Mouse (Mus musculus) MEL (cell line): ENCODE measurements around the gene C5ar2. TPM values are rescaled to one million over a fixed set of nuclear protein-coding genes. Genes with fewer than 3 reads are reported as not detected.

ENCODE experiments used
- DNase-seq: peaks from one replicate; pipeline ENCODE4 v3.0.0; 2011; ENCODE audit warnings: low read depth, low spot score
- H3K27ac ChIP-seq: 2 replicates; pipeline ENCODE4 v1.5.1; 2012; ENCODE audit warnings: low read depth, mild to moderate bottlenecking, control low read depth, low read length, moderate library complexity; ENCODE audit not compliant: control insufficient read depth
- H3K27me3 ChIP-seq, 2 experiments: fragments of 150-350 bp in 1 of 2; sonication (generic) in 1 of 2; 2 replicates each; pipeline ENCODE4 v1.6.1; 2012; ENCODE audit warnings: low read length in 2 of 2, mild to moderate bottlenecking in 2 of 2, improper control_type of control experiment in 1 of 2, moderate library complexity in 1 of 2; ENCODE audit not compliant: insufficient read depth in 2 of 2, control insufficient read depth in 1 of 2
- H3K36me3 ChIP-seq, 2 experiments: 2 replicates each; pipeline ENCODE4 v1.6.1; 2012 to 2014; ENCODE audit warnings: low read length in 2 of 2, improper control_type of control experiment in 1 of 2, inconsistent platforms in 1 of 2, mild to moderate bottlenecking in 1 of 2; ENCODE audit not compliant: insufficient read depth in 2 of 2, control insufficient read depth in 1 of 2
- H3K4me1 ChIP-seq, 2 experiments: fragments of 150-350 bp in 1 of 2; sonication (generic) in 1 of 2; 2 replicates each; pipeline ENCODE4 v1.6.1; 2012; ENCODE audit warnings: low read length in 2 of 2, improper control_type of control experiment in 1 of 2, mild to moderate bottlenecking in 1 of 2; ENCODE audit not compliant: insufficient read depth in 2 of 2, control insufficient read depth in 1 of 2
- H3K4me3 ChIP-seq, 2 experiments: fragments of 150-350 bp in 1 of 2; sonication (generic) in 1 of 2; 2 replicates each; pipeline ENCODE4 v1.5.1; 2012; ENCODE audit warnings: low read depth in 2 of 2, low read length in 2 of 2, mild to moderate bottlenecking in 2 of 2, moderate library complexity in 2 of 2, control low read depth in 1 of 2, improper control_type of control experiment in 1 of 2; ENCODE audit not compliant: control insufficient read depth in 1 of 2, insufficient read depth in 1 of 2
- H3K79me2 ChIP-seq: 2 replicates; pipeline ENCODE4 v1.6.1; 2012; ENCODE audit warnings: mild to moderate bottlenecking, low read length, moderate library complexity; ENCODE audit not compliant: control insufficient read depth, poor library complexity, insufficient read depth
- H3K9ac ChIP-seq: 2 replicates; pipeline ENCODE4 v1.6.1; 2012; ENCODE audit warnings: low read depth, mild to moderate bottlenecking, control low read depth, low read length, moderate library complexity; ENCODE audit not compliant: control insufficient read depth, poor library complexity, severe bottlenecking
- H3K9me3 ChIP-seq: fragments of 150-350 bp; sonication (generic); replicated peaks from 2 replicates; pipeline ENCODE4 v1.6.1; 2012; ENCODE audit warnings: mild to moderate bottlenecking, low read length, improper control_type of control experiment, moderate library complexity; ENCODE audit not compliant: insufficient read depth
- CTCF ChIP-seq, 3 experiments: IDR thresholded peaks in 2 of 3; conservative IDR thresholded peaks in 1 of 3; 2 replicates each; pipeline ENCODE4 v1.5.1; 2011 to 2012; ENCODE audit warnings: low read length in 3 of 3, low read depth in 2 of 3, mild to moderate bottlenecking in 2 of 3, improper control_type of control experiment in 1 of 3, inconsistent platforms in 1 of 3, mixed read lengths in 1 of 3, moderate library complexity in 1 of 3; ENCODE audit not compliant: control insufficient read depth in 1 of 3, insufficient read depth in 1 of 3, poor library complexity in 1 of 3, severe bottlenecking in 1 of 3
- ELF1 ChIP-seq: IDR thresholded peaks from 2 replicates; pipeline ENCODE4 v1.6.1; 2014; ENCODE audit warnings: low read depth, mild to moderate bottlenecking, inconsistent platforms, low read length, improper control_type of control experiment, moderate library complexity
- EP300 ChIP-seq, 2 experiments: IDR thresholded peaks; 2 replicates each; pipeline ENCODE4 v1.6.1; 2011; ENCODE audit warnings: improper control_type of control experiment in 2 of 2, low read length in 2 of 2, low read depth in 1 of 2, mild to moderate bottlenecking in 1 of 2
- ETS1 ChIP-seq: IDR thresholded peaks from 2 replicates; pipeline ENCODE4 v1.6.1; 2012; ENCODE audit warnings: low read depth, mild to moderate bottlenecking, inconsistent platforms, low read length, improper control_type of control experiment, moderate library complexity
- GABPA ChIP-seq: IDR thresholded peaks from 2 replicates; pipeline ENCODE4 v1.6.1; 2012; ENCODE audit warnings: low read depth, mild to moderate bottlenecking, inconsistent platforms, low read length, improper control_type of control experiment, moderate library complexity
- HCFC1 ChIP-seq: IDR thresholded peaks from 2 replicates; pipeline ENCODE4 v1.6.1; 2012; ENCODE audit warnings: low read depth, mild to moderate bottlenecking, inconsistent platforms, low read length, improper control_type of control experiment, moderate library complexity
- JUND ChIP-seq: IDR thresholded peaks from 2 replicates; pipeline ENCODE4 v1.6.1; 2011; ENCODE audit warnings: low read depth, mild to moderate bottlenecking, improper control_type of control experiment, low read length
- MAZ ChIP-seq: IDR thresholded peaks from 2 replicates; pipeline ENCODE4 v1.6.1; 2012; ENCODE audit warnings: low read depth, mild to moderate bottlenecking, inconsistent platforms, low read length, improper control_type of control experiment
- MEF2A ChIP-seq: IDR thresholded peaks from 2 replicates; pipeline ENCODE4 v1.6.1; 2014; ENCODE audit warnings: low read depth, mild to moderate bottlenecking, inconsistent platforms, low read length, improper control_type of control experiment; ENCODE audit not compliant: poor library complexity, insufficient replicate concordance, severe bottlenecking; ENCODE audit errors: extremely low read depth
- MYB ChIP-seq: IDR thresholded peaks from 2 replicates; pipeline ENCODE4 v1.6.1; 2011; ENCODE audit warnings: mild to moderate bottlenecking, low read depth, low read length, improper control_type of control experiment
- NRF1 ChIP-seq: IDR thresholded peaks from 2 replicates; pipeline ENCODE4 v1.6.1; 2014; ENCODE audit warnings: low read depth, mild to moderate bottlenecking, inconsistent platforms, low read length, improper control_type of control experiment, moderate library complexity; ENCODE audit not compliant: poor library complexity, insufficient read depth, severe bottlenecking
- RAD21 ChIP-seq: IDR thresholded peaks from 2 replicates; pipeline ENCODE4 v1.6.1; 2011; ENCODE audit warnings: mild to moderate bottlenecking, low read depth, low read length, improper control_type of control experiment
- TCF12 ChIP-seq: IDR thresholded peaks from 2 replicates; pipeline ENCODE4 v1.6.1; 2014; ENCODE audit warnings: low read depth, mild to moderate bottlenecking, inconsistent platforms, low read length, improper control_type of control experiment, moderate library complexity
- UBTF ChIP-seq: IDR thresholded peaks from 2 replicates; pipeline ENCODE4 v1.6.1; 2012; ENCODE audit warnings: low read depth, mild to moderate bottlenecking, inconsistent platforms, low read length, improper control_type of control experiment, moderate library complexity, borderline replicate concordance; ENCODE audit not compliant: insufficient read depth
- USF2 ChIP-seq, 2 experiments: IDR thresholded peaks; 2 replicates each; pipeline ENCODE4 v1.6.1; 2011 to 2012; ENCODE audit warnings: improper control_type of control experiment in 2 of 2, low read length in 2 of 2, borderline replicate concordance in 1 of 2, inconsistent platforms in 1 of 2, low read depth in 1 of 2, mild to moderate bottlenecking in 1 of 2; ENCODE audit not compliant: insufficient read depth in 1 of 2
- ZMIZ1 ChIP-seq: IDR thresholded peaks from 2 replicates; pipeline ENCODE4 v1.6.1; 2012; ENCODE audit warnings: low read depth, mild to moderate bottlenecking, inconsistent platforms, low read length, improper control_type of control experiment, moderate library complexity
- polyA plus RNA-seq, 2 experiments: library from polyadenylated mRNA; stranded (reverse) in 1 of 2; unstranded in 1 of 2; fragments of >175 nt in 1 of 2; fragments of >200 nt in 1 of 2; gene quantifications; 2 replicates each; pipeline versions ENCODE4 v1.2.1 to v1.2.4; 2012; ENCODE audit warnings: low replicate concordance in 2 of 2, low read depth in 1 of 2; ENCODE audit not compliant: insufficient read length in 2 of 2, insufficient read depth in 1 of 2, missing spikeins in 1 of 2
- total RNA-seq: library from RNA; depleted of rRNA; stranded (reverse); fragments of 300-350 nt; gene quantifications from 2 replicates; pipeline ENCODE4 v1.2.3, GENCODE M21; 2012

C5ar2 gene
- total and polyA plus RNA-seq, 3 experiments, result 0.49 to 1.7 TPM; not detected in 1

GRCm38 (mm10) chr7:16284001-16284400, 40.0 kb upstream of the C5ar2 start:
- no peak overlapping the region for H3K27ac ChIP-seq
- DNase-seq, result no peak
- TF ChIP-seq GABPA, result no peak
- no peak for TF ChIP-seq JUND
- no peak for TF ChIP-seq ZMIZ1
- TF ChIP-seq MAZ, result no peak
- TF ChIP-seq MEF2A, result no peak
- no peak for TF ChIP-seq EP300 (IDR thresholded peaks at IDR 0.05; ENCODE audit: low read depth in 1 of 2, low read length in 2 of 2)
- no peak for TF ChIP-seq HCFC1
- no peak for TF ChIP-seq ELF1
- no peak for TF ChIP-seq TCF12
- TF ChIP-seq ETS1, result no peak
- TF ChIP-seq USF2 (IDR thresholded peaks at IDR 0.05; ENCODE audit: borderline replicate concordance in 1 of 2, insufficient read depth in 1 of 2, low read depth in 1 of 2, low read length in 2 of 2), result no peak
- no peak for TF ChIP-seq UBTF

GRCm38 (mm10) chr7:16282334-16282733, 38.4 kb upstream of the C5ar2 start:
- Histone ChIP-seq H3K36me3 (peaks cover 0 to 6% of the 10 kb centered on the region in 2 experiments; a peak in 3 of 4 replicates), H3K4me3 (no peak overlapping the region), H3K9me3 (no peaks in the 10 kb centered on the region), H3K79me2 (peaks cover 12% of the 10 kb centered on the region), H3K9ac (no peak overlapping the region), H3K4me1 (peaks cover 0 to 12% of the 10 kb centered on the region in 2 experiments; a peak in 2 of 4 replicates), H3K27me3 (no peaks in the 10 kb centered on the region), H3K27ac (no peak overlapping the region)
- TF ChIP-seq HCFC1 (no peak), ELF1 (no peak), GABPA (no peak)
- no peak for DNase-seq

More at GRCm38 (mm10) chr7:16284001-16284400, 40.0 kb upstream of the C5ar2 start:
- Histone ChIP-seq H3K79me2 (peaks cover 12% of the 10 kb centered on the region), H3K36me3 (peaks cover 0 to 6% of the 10 kb centered on the region in 2 experiments; a peak in 3 of 4 replicates), H3K9ac (no peak overlapping the region), H3K27me3 (no peaks in the 10 kb centered on the region), H3K9me3 (no peaks in the 10 kb centered on the region), H3K4me1 (peaks cover 0 to 12% of the 10 kb centered on the region in 2 experiments; a peak in 2 of 4 replicates), H3K4me3 (no peak overlapping the region)

- H3K4me1 ChIP-seq, result peaks cover 3 to 20% of the 10 kb centered on the region in 2 experiments; a peak in 3 of 4 replicates
- H3K36me3 ChIP-seq, result peaks cover 0 to 14% of the 10 kb centered on the region in 2 experiments; a peak in 3 of 4 replicates
- no peak overlapping the region for H3K4me3 ChIP-seq
- no peak overlapping the region for H3K9ac ChIP-seq
- no peaks in the 10 kb centered on the region for H3K27me3 ChIP-seq
- no peak overlapping the region for H3K27ac ChIP-seq
- TF ChIP-seq MYB (no peak), RAD21 (no peak), GABPA (no peak), MAZ (no peak), NRF1 (no peak), ETS1 (no peak), JUND (no peak), HCFC1 (no peak), CTCF (IDR thresholded peaks at IDR 0.05 in 2 of 3, conservative IDR thresholded peaks at IDR 0.05 in 1 of 3; ENCODE audit: control insufficient read depth in 1 of 3, insufficient read depth in 1 of 3, low read depth in 2 of 3, low read length in 3 of 3, poor library complexity in 1 of 3, severe bottlenecking in 1 of 3) (no peak)
- H3K79me2 ChIP-seq, result peaks cover 16% of the 10 kb centered on the region
- no peak for DNase-seq
- H3K9me3 ChIP-seq, result no peaks in the 10 kb centered on the region
Observed at GRCm38 (mm10) chr7:16280721-16281120, 36.8 kb upstream of the C5ar2 start.
